Mouse (Mus musculus) olfactory bulb, adult 2 months (tissue): ENCODE results near the gene Mid1.
"Not testable (repeated sequence)": the region's sequence is repeated elsewhere in the genome, so short reads cannot be mapped to it uniquely, and the experiment has no call there.

ENCODE experiments used
- CTCF ChIP-seq: fragments of 200-500 bp; IDR thresholded peaks from 2 replicates; pipeline ENCODE4 v1.5.1; 2012; ENCODE audit warnings: low read depth, mild to moderate bottlenecking, low read length, moderate library complexity; ENCODE audit not compliant: insufficient read depth
- POLR2A ChIP-seq: fragments of 200-500 bp; IDR thresholded peaks from 2 replicates; pipeline ENCODE4 v1.6.1; 2012; ENCODE audit warnings: mild to moderate bottlenecking, low read depth, low read length, moderate library complexity; ENCODE audit not compliant: insufficient read depth

GRCm38 (mm10) chrX:170003536-170003935 lies 318.5 kb downstream of the Mid1 start:
- not testable (repeated sequence) for TF ChIP-seq CTCF, POLR2A
